Mouse (Mus musculus): ENCODE results near the gene Slc30a6. TPM values are rescaled to one million over a fixed set of nuclear protein-coding genes. Genes with fewer than 3 reads are reported as not detected.

The Slc30a6 gene
- polyA plus RNA-seq, 1 experiment from 2014 or later = 30.0 TPM

- Histone ChIP-seq H3K4me1 (no peaks in the 10 kb centered on the region), H3K4me3 (no peak overlapping the region), H3K4me2 (replicated peaks) (no peak overlapping the region), H3K9ac (replicated peaks) (no peak overlapping the region), H3K27ac (replicated peaks) (no peak overlapping the region), H3K36me3 (peaks cover 68% of the 10 kb centered on the region), H3K27me3 (no peaks in the 10 kb centered on the region), H3K9me3 (no peaks in the 10 kb centered on the region)
- ATAC-seq (ENCODE audit: low FRiP score, low read depth) = no peak
- 89% methylated on average over 8 of the region's 8 CpGs for WGBS
Observed at GRCm38 (mm10) chr17:74413324-74413723, 17.9 kb downstream of the Slc30a6 start.

DNA sequence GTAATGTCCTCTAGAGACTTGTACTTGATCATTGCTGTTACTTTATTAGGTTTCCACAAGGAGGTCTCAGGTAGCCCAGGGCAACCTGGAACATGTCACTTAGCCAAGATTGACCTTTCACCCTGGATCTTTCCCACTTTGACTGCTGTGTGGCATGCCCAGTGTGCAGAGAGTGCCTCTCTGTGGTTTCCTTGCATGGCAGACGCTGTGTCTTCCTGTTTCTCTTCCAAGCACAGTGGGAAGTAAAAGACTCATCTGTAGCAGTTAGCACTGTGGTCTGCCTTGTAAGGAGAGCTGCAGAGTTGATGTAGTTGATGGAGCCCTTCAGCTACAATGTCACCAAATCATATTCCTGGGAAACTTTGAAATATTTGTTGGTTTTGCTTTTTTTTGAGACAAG lies 19.3 kb downstream of the Slc30a6 start:
- no peaks in the 10 kb centered on the region for H3K9me3 ChIP-seq
- no peak for ATAC-seq (ENCODE audit: low FRiP score, low read depth)
- no peaks in the 10 kb centered on the region for H3K27me3 ChIP-seq
- H3K9ac ChIP-seq (replicated peaks) = no peak overlapping the region
- no peak overlapping the region for H3K27ac ChIP-seq (replicated peaks)
- H3K4me2 ChIP-seq (replicated peaks) = no peak overlapping the region
- WGBS = 74% methylated on average over 1 of the region's 1 CpGs
- H3K4me1 ChIP-seq = no peaks in the 10 kb centered on the region
- peaks cover 75% of the 10 kb centered on the region for H3K36me3 ChIP-seq
- no peak overlapping the region for H3K4me3 ChIP-seq

GRCm38 (mm10) chr17:74416841-74417360 lies 21.5 kb downstream of the Slc30a6 start:
- WGBS = 89% methylated on average over 8 of the region's 8 CpGs
- H3K4me1 ChIP-seq = no peaks in the 10 kb centered on the region
- no peak overlapping the region for H3K27ac ChIP-seq (replicated peaks)
- peaks cover 68% of the 10 kb centered on the region for H3K36me3 ChIP-seq
- H3K4me2 ChIP-seq (replicated peaks) = no peak overlapping the region
- H3K4me3 ChIP-seq = no peak overlapping the region
- no peaks in the 10 kb centered on the region for H3K27me3 ChIP-seq
- no peaks in the 10 kb centered on the region for H3K9me3 ChIP-seq
- no peak overlapping the region for H3K9ac ChIP-seq (replicated peaks)
- no peak for ATAC-seq (ENCODE audit: low FRiP score, low read depth)

- Histone ChIP-seq H3K4me1 (no peaks in the 10 kb centered on the region), H3K27me3 (no peaks in the 10 kb centered on the region), H3K4me2 (replicated peaks) (no peak overlapping the region), H3K9me3 (no peaks in the 10 kb centered on the region), H3K9ac (replicated peaks) (no peak overlapping the region), H3K36me3 (peaks cover 67% of the 10 kb centered on the region), H3K4me3 (no peak overlapping the region), H3K27ac (replicated peaks) (no peak overlapping the region)
- no peak for ATAC-seq (ENCODE audit: low FRiP score, low read depth)
- 36% methylated on average over 4 of the region's 4 CpGs for WGBS
Observed at GRCm38 (mm10) chr17:74418171-74418570, 22.8 kb downstream of the Slc30a6 start.

- Histone ChIP-seq H3K27me3 (no peaks in the 10 kb centered on the region), H3K4me3 (no peak overlapping the region), H3K9ac (replicated peaks) (no peak overlapping the region), H3K4me1 (no peaks in the 10 kb centered on the region), H3K36me3 (peaks cover 59% of the 10 kb centered on the region), H3K9me3 (no peaks in the 10 kb centered on the region), H3K27ac (replicated peaks) (no peak overlapping the region), H3K4me2 (replicated peaks) (no peak overlapping the region)
- no peak for ATAC-seq (ENCODE audit: low FRiP score, low read depth)
- WGBS = 52% methylated on average over 2 of the region's 2 CpGs
Observed at GRCm38 (mm10) chr17:74420656-74421055, 25.2 kb downstream of the Slc30a6 start.

- no peak overlapping the region for H3K27ac ChIP-seq (replicated peaks)
- no peak for ATAC-seq (ENCODE audit: low FRiP score, low read depth)
- no peak overlapping the region for H3K4me3 ChIP-seq
- H3K9ac ChIP-seq (replicated peaks) = no peak overlapping the region
- WGBS = 66% methylated on average over 12 of the region's 12 CpGs
- no peaks in the 10 kb centered on the region for H3K27me3 ChIP-seq
- H3K36me3 ChIP-seq = peaks cover 57% of the 10 kb centered on the region
- H3K4me2 ChIP-seq (replicated peaks) = no peak overlapping the region
- no peaks in the 10 kb centered on the region for H3K9me3 ChIP-seq
- no peaks in the 10 kb centered on the region for H3K4me1 ChIP-seq
Observed at GRCm38 (mm10) chr17:74424401-74425005, 29.1 kb downstream of the Slc30a6 start.

DNA sequence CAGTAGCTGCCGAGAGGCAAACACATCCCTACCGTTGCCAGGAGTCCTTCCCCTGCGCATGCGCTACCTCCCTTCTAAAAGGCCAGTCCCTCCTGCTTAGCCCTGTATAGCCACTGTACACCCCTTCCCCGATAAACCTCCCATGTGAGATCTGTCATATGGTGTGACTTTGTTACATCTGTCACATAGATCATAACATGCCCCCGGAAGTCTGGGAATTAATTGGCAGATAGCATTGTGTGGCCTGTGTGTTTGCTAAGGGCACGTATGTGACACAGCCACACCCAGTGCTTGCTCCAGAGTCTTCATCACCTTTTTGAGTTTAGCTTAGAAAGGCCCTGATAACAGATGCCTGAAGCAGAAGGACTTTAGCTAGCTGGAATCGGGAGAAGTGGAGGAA lies 34.7 kb downstream of the Slc30a6 start:
- H3K27me3 ChIP-seq = no peaks in the 10 kb centered on the region
- no peak overlapping the region for H3K4me2 ChIP-seq (replicated peaks)
- H3K9ac ChIP-seq (replicated peaks) = no peak overlapping the region
- no peak overlapping the region for H3K4me3 ChIP-seq
- H3K4me1 ChIP-seq = no peaks in the 10 kb centered on the region
- no peaks in the 10 kb centered on the region for H3K9me3 ChIP-seq
- no peak for ATAC-seq (ENCODE audit: low FRiP score, low read depth)
- no peak overlapping the region for H3K27ac ChIP-seq (replicated peaks)
- WGBS = 94% methylated on average over 8 of the region's 8 CpGs
- peaks cover 19% of the 10 kb centered on the region; the same call in 1 of the 2 replicates for H3K36me3 ChIP-seq

- Histone ChIP-seq H3K4me3 (no peak overlapping the region), H3K4me2 (replicated peaks) (no peak overlapping the region), H3K9ac (replicated peaks) (no peak overlapping the region), H3K36me3 (peaks cover 18% of the 10 kb centered on the region; the same call in 1 of the 2 replicates), H3K4me1 (no peaks in the 10 kb centered on the region), H3K27ac (replicated peaks) (no peak overlapping the region), H3K9me3 (no peaks in the 10 kb centered on the region), H3K27me3 (no peaks in the 10 kb centered on the region)
- ATAC-seq (ENCODE audit: low FRiP score, low read depth) = no peak
- WGBS = 77% methylated on average over 13 of the region's 13 CpGs
Observed at GRCm38 (mm10) chr17:74431481-74431880, 36.1 kb downstream of the Slc30a6 start.

- H3K4me2 ChIP-seq (replicated peaks) = no peak overlapping the region
- no peak overlapping the region for H3K4me3 ChIP-seq
Observed at GRCm38 (mm10) chr17:74432631-74433030, 37.2 kb downstream of the Slc30a6 start.

DNA sequence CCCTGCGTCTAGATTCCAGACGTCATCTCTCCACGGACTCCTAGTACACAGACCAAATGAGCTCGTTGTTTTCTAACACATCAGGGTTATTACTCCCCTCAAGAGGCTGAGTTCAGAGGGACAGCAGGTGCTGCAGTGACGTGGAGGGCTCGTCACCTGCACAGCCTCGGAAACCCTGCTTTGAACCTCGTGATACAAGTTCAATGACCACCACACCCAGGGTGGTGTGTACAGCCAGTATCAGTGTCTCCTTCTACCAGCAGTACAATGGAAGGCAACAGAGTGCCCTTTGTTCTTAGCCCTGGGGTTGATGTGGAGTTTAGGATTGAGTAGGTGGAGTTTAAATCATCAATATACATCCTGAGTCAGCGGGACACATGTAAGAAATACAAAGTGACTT lies 42.4 kb downstream of the Slc30a6 start:
- Histone ChIP-seq H3K4me1 (no peaks in the 10 kb centered on the region), H3K4me2 (replicated peaks) (no peak overlapping the region), H3K27me3 (no peaks in the 10 kb centered on the region), H3K36me3 (no peaks in the 10 kb centered on the region), H3K9me3 (no peaks in the 10 kb centered on the region), H3K27ac (replicated peaks) (no peak overlapping the region), H3K4me3 (no peak overlapping the region), H3K9ac (replicated peaks) (no peak overlapping the region)
- no peak for ATAC-seq (ENCODE audit: low FRiP score, low read depth)
- 90% methylated on average over 9 of the region's 9 CpGs for WGBS

More at GRCm38 (mm10) chr17:74432631-74433030, 37.2 kb downstream of the Slc30a6 start:
- Histone ChIP-seq H3K27ac (replicated peaks) (no peak overlapping the region), H3K27me3 (no peaks in the 10 kb centered on the region), H3K36me3 (peaks cover 8% of the 10 kb centered on the region; the same call in 1 of the 2 replicates), H3K4me1 (no peaks in the 10 kb centered on the region), H3K9me3 (no peaks in the 10 kb centered on the region), H3K9ac (replicated peaks) (no peak overlapping the region)
- 87% methylated on average over 5 of the region's 5 CpGs for WGBS
- ATAC-seq (ENCODE audit: low FRiP score, low read depth) = no peak

GRCm38 (mm10) chr17:74440486-74440885 lies 45.1 kb downstream of the Slc30a6 start:
- no peaks in the 10 kb centered on the region for H3K27me3 ChIP-seq
- 92% methylated on average over 5 of the region's 5 CpGs for WGBS
- H3K9me3 ChIP-seq = no peaks in the 10 kb centered on the region
- H3K9ac ChIP-seq (replicated peaks) = no peak overlapping the region
- no peak overlapping the region for H3K4me3 ChIP-seq
- no peak overlapping the region for H3K4me2 ChIP-seq (replicated peaks)
- no peak overlapping the region for H3K27ac ChIP-seq (replicated peaks)
- H3K4me1 ChIP-seq = no peaks in the 10 kb centered on the region
- H3K36me3 ChIP-seq = no peaks in the 10 kb centered on the region
- no peak for ATAC-seq (ENCODE audit: low FRiP score, low read depth)

GRCm38 (mm10) chr17:74449776-74450175 lies 54.4 kb downstream of the Slc30a6 start:
- no peaks in the 10 kb centered on the region for H3K4me1 ChIP-seq
- H3K9me3 ChIP-seq = no peaks in the 10 kb centered on the region
- WGBS = 87% methylated on average over 10 of the region's 10 CpGs
- H3K9ac ChIP-seq (replicated peaks) = no peak overlapping the region
- no peak for ATAC-seq (ENCODE audit: low FRiP score, low read depth)
- H3K27ac ChIP-seq (replicated peaks) = no peak overlapping the region
- no peaks in the 10 kb centered on the region for H3K36me3 ChIP-seq
- no peaks in the 10 kb centered on the region for H3K27me3 ChIP-seq
- no peak overlapping the region for H3K4me2 ChIP-seq (replicated peaks)
- no peak overlapping the region for H3K4me3 ChIP-seq

DNA sequence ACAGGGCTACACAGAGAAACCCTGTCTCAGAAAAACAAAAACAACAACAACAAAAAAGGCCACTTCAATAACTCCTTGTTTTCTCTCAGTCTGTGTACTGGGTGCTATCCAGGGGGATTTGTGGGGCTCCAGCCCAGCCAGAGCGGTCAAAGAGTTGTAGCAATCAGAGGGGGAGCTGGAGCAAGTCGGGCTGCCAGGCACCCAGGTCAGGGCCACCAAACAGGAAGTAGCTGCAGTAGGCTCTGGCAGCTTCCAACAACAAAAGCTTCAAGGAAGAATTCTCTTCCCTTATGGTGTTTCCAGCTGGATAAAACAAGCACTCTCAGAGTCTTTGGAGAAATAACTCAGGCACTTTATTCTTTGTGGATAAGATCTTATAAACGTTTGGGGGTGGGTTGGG lies 58.5 kb downstream of the Slc30a6 start:
- Histone ChIP-seq H3K4me3 (no peak overlapping the region), H3K36me3 (no peaks in the 10 kb centered on the region), H3K9ac (replicated peaks) (no peak overlapping the region), H3K27ac (replicated peaks) (no peak overlapping the region), H3K4me2 (replicated peaks) (no peak overlapping the region), H3K27me3 (no peaks in the 10 kb centered on the region), H3K9me3 (no peaks in the 10 kb centered on the region), H3K4me1 (no peaks in the 10 kb centered on the region)
- no peak for ATAC-seq (ENCODE audit: low FRiP score, low read depth)
- 88% methylated on average over 3 of the region's 3 CpGs for WGBS

All from midbrain, embryonic 12.5 days (tissue).